Mouse (Mus musculus): Measurements from ENCODE around the gene Rpp21. TPM values are rescaled to one million over a fixed set of nuclear protein-coding genes. Genes with fewer than 3 reads are reported as not detected.
"Not testable (repeated sequence)": the region's sequence is repeated elsewhere in the genome, so short reads cannot be mapped to it uniquely, and the experiment has no call there.

Rpp21 gene
- polyA plus RNA-seq, 1 experiment from 2014 or later: 101 TPM

DNA sequence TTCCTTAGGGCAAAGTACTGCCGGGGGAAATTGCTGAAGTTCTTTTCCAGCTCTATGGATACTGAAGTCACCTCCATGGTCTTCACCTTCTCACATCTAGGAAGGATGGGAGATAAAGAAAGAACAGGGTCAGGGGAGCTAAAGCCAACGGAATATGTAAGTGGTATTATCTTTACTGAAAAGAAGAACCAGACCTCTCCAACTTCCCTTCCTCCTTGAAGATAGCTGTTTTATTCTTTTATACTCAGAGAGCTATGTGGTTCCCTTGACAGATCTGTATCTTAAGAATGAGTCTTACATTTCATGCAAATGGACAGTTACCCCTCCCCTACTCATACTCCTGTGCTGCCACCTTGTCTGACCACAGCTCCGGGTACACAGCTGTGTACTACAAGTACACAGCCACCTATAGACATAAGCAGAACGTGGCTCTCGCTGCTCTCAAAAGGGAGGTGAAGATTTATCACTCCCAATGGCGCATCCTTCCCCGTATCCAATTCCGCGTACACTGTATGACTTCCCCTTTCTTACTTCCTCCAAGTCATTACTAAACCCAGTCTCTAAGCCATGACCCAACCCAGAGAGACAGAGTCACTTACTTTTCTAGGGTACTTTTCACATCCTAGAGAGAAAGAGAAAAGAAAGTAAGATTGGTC, 3.8 kb upstream of the Rpp21 start:
- no peak overlapping the region for H3K4me3 ChIP-seq
- no peak overlapping the region for H3K4me2 ChIP-seq (replicated peaks)
- H3K9ac ChIP-seq (replicated peaks): no peak overlapping the region
- peaks cover 65% of the 10 kb centered on the region for H3K36me3 ChIP-seq
- no peak overlapping the region for H3K27ac ChIP-seq (replicated peaks)
- H3K27me3 ChIP-seq: no peaks in the 10 kb centered on the region
- H3K9me3 ChIP-seq: no peaks in the 10 kb centered on the region
- peaks cover 5% of the 10 kb centered on the region for H3K4me1 ChIP-seq
- 93% methylated on average over 9 of the region's 9 CpGs for WGBS
- ATAC-seq (replicated peaks): no peak

DNA sequence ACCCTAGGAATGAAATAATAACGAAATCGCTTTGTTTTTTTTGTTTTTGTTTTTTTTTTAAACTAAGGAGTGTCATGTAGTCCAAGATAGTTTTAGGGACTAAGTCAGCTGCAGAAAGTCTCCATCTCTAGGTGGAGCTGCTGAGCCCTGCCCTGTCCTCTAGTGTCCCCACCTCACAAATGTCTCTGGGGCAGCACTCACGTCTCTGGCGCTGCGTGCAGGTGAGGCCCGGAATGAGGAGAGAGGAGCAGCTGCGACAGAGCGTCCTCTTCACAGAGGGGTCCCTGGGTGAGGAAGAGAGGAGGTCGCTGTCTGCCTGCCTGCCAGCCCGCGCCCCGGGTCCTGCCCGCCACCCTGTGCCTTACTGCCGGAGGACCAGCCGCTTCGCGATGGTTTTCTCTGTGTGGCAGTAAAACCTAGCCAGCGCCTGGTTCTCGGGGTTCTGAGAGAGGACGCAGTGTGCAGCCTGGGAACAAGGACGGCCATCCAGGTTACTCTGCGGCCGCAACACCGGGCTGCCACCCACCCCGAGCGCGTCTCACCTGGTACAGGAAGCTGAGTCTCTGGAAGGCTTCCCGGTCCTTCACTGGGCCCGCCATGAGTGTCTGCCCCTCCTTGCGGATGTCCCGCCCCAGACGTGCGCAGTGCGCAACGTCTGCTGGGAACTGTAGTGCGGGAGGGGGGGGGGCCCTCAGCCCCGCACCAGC, 475 bp downstream of the Rpp21 start:
- peak overlapping the region; percentile 50 for H3K4me2 ChIP-seq (replicated peaks)
- H3K27ac ChIP-seq (replicated peaks): peak overlapping the region; percentile 85
- no peaks in the 10 kb centered on the region for H3K9me3 ChIP-seq
- under 1% methylated on average over 37 of the region's 37 CpGs for WGBS
- peaks cover 3% of the 10 kb centered on the region; the same call in 1 of the 2 replicates for H3K27me3 ChIP-seq
- peak; percentile 98 for ATAC-seq (replicated peaks)
- H3K4me1 ChIP-seq: peaks cover 8% of the 10 kb centered on the region
- H3K9ac ChIP-seq (replicated peaks): peak overlapping the region; percentile 65
- peak overlapping the region; percentile 55 for H3K4me3 ChIP-seq
- peaks cover 36% of the 10 kb centered on the region for H3K36me3 ChIP-seq

DNA sequence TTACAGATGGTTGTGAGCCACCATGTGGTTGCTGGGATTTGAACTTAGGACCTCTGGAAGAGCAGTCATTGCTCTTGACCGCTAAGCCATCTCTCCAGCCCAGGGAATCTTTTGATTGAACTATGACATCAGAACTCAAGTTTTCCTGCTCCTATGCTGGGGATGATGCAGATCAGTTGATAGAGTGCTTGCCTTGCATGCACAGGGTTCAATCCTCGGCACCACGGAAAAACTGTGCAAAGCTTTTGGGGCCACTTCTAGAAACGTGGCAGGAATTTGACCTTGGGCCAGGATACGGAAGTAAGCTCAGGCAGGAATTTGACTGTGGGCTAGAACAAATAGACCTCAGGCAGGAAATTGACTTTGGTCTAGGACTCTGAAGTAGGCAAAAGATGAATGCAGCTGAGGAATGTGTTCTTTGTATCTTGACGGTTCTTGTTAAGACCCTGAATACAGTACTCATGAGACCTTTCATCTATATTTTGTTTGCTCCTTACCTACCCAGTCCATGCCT, 4.7 kb downstream of the Rpp21 start:
- no peak for ATAC-seq (replicated peaks)

DNA sequence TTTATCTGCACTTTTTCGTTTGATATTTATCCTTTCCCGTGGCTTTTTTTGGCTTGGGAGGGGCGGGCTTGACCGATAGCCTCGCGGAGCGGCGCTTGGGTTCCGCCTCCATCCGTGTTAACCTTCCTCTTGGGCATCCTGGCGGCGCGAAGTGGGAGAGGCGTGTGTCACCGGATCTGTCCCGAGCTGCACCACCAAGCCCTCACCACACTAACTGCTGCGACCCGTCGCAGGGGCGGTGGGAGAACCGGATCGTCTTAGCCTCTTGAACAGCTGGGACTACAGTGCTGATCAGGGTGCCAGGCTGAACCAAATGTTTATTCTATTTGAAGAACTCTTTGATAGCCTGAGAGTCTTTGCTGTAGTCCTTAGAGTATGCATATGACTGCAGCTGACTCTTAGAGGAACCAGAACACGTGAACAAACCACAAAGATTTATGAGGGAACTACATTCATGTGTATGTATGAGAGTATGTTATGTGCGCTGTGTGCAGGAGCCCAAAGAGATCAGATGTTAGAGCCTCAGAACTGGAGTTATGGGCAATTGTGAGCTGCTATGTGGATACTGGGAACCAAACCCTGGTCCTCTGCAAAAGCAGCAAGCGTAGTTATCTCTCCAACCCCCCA, 5.5 kb downstream of the Rpp21 start:
- WGBS: 13% methylated on average over 25 of the region's 25 CpGs
- H3K4me3 ChIP-seq: no peak overlapping the region

More for the DNA sequence above, 4.7 kb downstream of the Rpp21 start:
- H3K9ac ChIP-seq (replicated peaks): no peak overlapping the region
- WGBS: 67% methylated on average over 6 of the region's 6 CpGs
- peaks cover 11% of the 10 kb centered on the region; the same call in 1 of the 2 replicates for H3K36me3 ChIP-seq
- H3K27ac ChIP-seq (replicated peaks): no peak overlapping the region
- H3K9me3 ChIP-seq: no peaks in the 10 kb centered on the region
- H3K4me1 ChIP-seq: peaks cover 8% of the 10 kb centered on the region
- peaks cover 15% of the 10 kb centered on the region; the same call in 1 of the 2 replicates for H3K27me3 ChIP-seq
- no peak overlapping the region for H3K4me2 ChIP-seq (replicated peaks)
- no peak overlapping the region for H3K4me3 ChIP-seq

DNA sequence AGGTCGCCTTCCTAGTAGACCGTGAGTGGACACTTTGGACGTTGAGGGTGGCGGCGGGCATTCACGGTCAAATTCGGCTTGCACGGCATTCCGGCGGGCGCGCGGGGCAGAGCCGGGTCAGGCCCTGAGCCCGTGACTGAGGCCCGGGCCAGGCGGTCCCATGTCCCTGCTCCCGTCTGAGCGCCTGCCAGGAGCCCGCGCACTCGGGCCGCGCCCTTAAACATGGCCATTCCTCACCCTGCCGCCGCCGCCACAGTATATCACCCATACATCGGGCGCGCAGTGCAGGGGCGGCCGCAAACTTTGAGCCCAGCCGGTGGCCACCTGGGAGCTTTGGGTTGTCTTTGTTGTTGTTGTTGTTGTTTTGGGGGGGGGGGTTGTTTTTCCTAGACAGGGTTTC, 9.0 kb downstream of the Rpp21 start:
- ATAC-seq (replicated peaks): no peak
- Histone ChIP-seq H3K4me2 (replicated peaks) (no peak overlapping the region), H3K36me3 (no peaks in the 10 kb centered on the region), H3K4me1 (no peaks in the 10 kb centered on the region), H3K27ac (replicated peaks) (no peak overlapping the region), H3K9me3 (no peaks in the 10 kb centered on the region), H3K9ac (replicated peaks) (no peak overlapping the region), H3K27me3 (peaks cover 15% of the 10 kb centered on the region; the same call in 1 of the 2 replicates), H3K4me3 (no peak overlapping the region)
- WGBS: 46% methylated on average over 33 of the region's 33 CpGs

More for the DNA sequence above, 5.5 kb downstream of the Rpp21 start:
- Histone ChIP-seq H3K9ac (replicated peaks) (no peak overlapping the region), H3K27ac (replicated peaks) (no peak overlapping the region), H3K4me2 (replicated peaks) (peak overlapping the region; percentile 2; the same call in 1 of the 2 replicates), H3K36me3 (peaks cover 11% of the 10 kb centered on the region; the same call in 1 of the 2 replicates), H3K27me3 (peaks cover 15% of the 10 kb centered on the region; the same call in 1 of the 2 replicates), H3K4me1 (peaks cover 8% of the 10 kb centered on the region), H3K9me3 (no peaks in the 10 kb centered on the region)
- no peak for ATAC-seq (replicated peaks)

DNA sequence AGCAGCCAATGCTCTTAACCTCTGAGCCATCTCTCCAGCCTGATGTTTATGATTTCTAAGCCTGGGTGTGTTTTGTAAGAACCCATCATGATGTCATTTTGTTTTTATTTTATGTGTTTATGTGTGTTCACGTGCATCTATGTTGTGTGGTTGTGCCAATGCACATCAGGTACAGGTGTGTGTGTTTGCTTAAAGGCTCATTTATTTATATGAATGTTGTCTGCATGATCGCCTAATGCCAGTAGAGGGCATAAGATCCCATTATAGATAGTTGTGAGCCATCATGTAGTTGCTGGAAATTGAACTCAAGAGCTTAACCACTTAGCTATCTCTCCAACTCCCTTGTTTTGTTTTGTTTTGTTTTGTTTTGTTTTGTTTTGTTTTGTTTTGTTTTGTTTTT, 12.1 kb downstream of the Rpp21 start:
- Histone ChIP-seq H3K4me3 (no peak overlapping the region), H3K27me3 (peaks cover 11% of the 10 kb centered on the region; the same call in 1 of the 2 replicates), H3K4me1 (no peaks in the 10 kb centered on the region), H3K36me3 (no peaks in the 10 kb centered on the region), H3K9ac (replicated peaks) (no peak overlapping the region), H3K27ac (replicated peaks) (no peak overlapping the region), H3K4me2 (replicated peaks) (no peak overlapping the region), H3K9me3 (no peaks in the 10 kb centered on the region)
- ATAC-seq (replicated peaks): no peak
- WGBS: 90% methylated on average over 2 of the region's 2 CpGs

DNA sequence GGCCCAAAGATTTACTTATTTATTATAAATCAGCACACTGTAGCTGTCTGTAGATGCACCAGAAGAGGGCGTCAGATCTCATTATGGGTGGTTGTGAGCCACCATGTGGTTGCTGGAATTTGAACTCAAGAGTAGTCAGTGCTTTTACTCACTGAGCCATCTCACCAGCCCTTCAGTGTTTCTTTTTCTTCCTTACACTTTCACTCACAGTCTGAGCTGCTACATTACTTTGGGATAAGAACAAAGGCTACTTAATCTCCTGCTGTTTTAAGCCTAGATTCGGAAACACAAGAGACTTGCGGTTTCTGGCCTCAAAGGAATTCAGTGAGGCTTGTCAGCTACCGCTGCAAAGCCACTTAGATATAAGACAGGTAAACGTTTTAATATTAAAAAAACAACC, 13.8 kb downstream of the Rpp21 start:
- H3K9me3 ChIP-seq: no peaks in the 10 kb centered on the region
- H3K4me3 ChIP-seq: no peak overlapping the region
- H3K27ac ChIP-seq (replicated peaks): no peak overlapping the region
- ATAC-seq (replicated peaks): no peak
- H3K4me2 ChIP-seq (replicated peaks): no peak overlapping the region
- H3K27me3 ChIP-seq: peaks cover 5% of the 10 kb centered on the region; the same call in 1 of the 2 replicates
- no peak overlapping the region for H3K9ac ChIP-seq (replicated peaks)
- 11% methylated on average over 5 of the region's 5 CpGs for WGBS
- no peaks in the 10 kb centered on the region for H3K36me3 ChIP-seq
- H3K4me1 ChIP-seq: no peaks in the 10 kb centered on the region

DNA sequence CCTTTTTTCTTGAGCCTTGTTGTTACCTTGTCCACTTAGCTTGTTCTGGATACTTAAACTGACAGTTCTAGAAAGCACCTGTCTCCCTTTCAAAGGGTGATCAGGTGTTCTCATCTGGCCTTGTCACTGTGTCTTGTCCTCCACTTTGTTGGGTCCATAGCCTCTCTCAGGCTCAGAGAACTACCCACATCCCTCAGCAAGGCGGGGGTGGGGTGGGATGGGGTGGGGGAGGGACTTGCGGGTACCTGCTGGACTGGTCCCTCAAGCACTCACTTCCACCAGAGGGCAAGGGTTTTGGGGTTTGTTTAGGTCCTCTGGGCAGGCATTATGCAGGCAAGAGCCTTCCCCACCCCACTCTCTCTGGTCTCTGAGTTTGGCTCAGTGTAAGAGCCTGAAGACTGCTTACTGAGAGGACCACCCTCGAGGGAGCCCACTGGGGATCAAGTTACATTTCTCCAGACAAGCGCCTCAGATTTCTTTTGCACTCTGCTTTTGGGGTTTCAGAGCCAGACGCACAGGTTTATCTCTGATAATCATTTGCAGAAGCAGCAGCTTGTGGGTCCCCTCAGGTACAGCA, 17.1 kb downstream of the Rpp21 start:
- Histone ChIP-seq H3K9me3 (no peaks in the 10 kb centered on the region), H3K27ac (replicated peaks) (no peak overlapping the region), H3K36me3 (no peaks in the 10 kb centered on the region), H3K9ac (replicated peaks) (no peak overlapping the region), H3K4me1 (peaks cover 7% of the 10 kb centered on the region), H3K4me3 (no peak overlapping the region), H3K4me2 (replicated peaks) (no peak overlapping the region), H3K27me3 (peaks cover 13% of the 10 kb centered on the region; the same call in 1 of the 2 replicates)
- no peak for ATAC-seq (replicated peaks)
- WGBS: 13% methylated on average over 5 of the region's 5 CpGs

DNA sequence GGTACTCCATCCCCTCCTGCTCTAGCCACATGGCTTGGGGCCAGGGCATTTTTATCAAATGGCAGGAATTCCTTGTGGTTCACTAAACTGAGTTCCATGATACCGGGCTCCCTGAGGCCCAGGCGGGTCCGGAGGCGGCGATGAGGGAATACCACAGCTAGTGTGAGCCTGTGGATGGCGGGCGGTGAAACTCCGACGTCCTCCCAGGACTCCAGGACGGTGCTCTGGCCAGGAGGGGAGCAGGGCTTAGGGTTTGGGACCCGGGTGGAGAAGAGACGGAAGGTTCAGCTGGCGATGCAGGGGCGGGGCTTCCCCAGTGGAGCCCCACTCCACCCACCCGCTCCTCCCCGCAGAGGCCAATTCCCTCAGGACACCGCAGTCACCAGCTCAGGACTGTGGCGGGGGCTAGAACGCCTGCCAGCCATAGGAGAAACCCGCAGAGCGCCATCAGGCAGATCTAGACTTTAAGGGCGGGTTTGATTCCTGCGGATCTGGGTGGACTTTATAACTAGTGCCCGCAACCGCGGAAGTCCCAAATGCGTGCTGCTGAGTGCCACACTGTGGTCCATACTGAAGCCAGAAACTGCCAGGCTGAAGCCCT, 20.4 kb downstream of the Rpp21 start:
- 2% methylated on average over 27 of the region's 27 CpGs for WGBS
- 0 out of 2 replicates have a peak, but pooled peaks have one; percentile 16 for ATAC-seq (replicated peaks)
- Histone ChIP-seq H3K9me3 (no peaks in the 10 kb centered on the region), H3K4me2 (replicated peaks) (peak overlapping the region; percentile 60), H3K27me3 (peaks cover 19% of the 10 kb centered on the region; the same call in 1 of the 2 replicates), H3K9ac (replicated peaks) (peak overlapping the region; percentile 42), H3K36me3 (no peaks in the 10 kb centered on the region), H3K27ac (replicated peaks) (no peak overlapping the region), H3K4me1 (peaks cover 7% of the 10 kb centered on the region), H3K4me3 (peak overlapping the region; percentile 32)

DNA sequence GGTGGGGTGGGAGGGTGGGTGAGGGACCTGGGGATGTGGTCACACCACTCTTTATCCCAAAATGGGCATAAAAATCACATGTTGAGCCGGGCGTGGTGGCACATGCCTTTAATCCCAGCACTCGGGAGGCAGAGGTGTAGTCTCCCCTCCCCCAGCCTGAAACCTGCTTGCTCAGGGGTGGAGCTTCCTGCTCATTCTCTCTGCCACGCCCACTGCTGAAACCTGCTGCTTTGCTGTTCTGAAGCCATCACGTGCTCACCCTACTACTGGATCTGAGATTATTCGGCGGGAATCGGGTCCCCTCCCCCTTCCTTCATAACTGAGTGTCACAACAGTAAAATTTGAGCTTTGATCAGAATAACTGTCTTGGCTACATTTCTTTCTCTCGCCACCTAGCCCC, 22.6 kb downstream of the Rpp21 start:
- not testable (repeated sequence) for H3K9me3 ChIP-seq; H3K36me3 ChIP-seq; ATAC-seq (replicated peaks); H3K9ac ChIP-seq (replicated peaks); H3K4me1 ChIP-seq; H3K4me3 ChIP-seq; H3K4me2 ChIP-seq (replicated peaks); H3K27ac ChIP-seq (replicated peaks)
- 29% methylated on average over 8 of the region's 9 CpGs for WGBS
- peaks cover 21% of the 10 kb centered on the region for H3K27me3 ChIP-seq

DNA sequence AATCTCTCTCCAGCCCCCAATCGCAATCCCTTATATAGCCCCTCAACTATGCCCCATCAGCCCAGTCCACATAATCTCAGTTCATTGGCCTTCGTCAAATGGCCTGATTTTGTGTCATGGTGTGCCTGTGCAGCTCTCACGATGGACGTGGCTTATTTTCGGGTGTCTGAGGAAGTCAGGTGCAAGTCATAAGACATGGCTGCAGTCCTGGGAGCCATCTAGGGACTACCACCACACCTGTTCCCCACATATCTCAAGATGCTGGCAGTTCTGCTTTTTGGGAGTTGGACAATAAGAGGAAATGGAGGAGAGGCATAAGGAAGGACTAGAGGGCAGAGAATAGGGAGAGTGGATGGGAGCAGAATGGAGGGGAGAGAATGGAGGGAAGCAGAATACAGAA, 24.3 kb downstream of the Rpp21 start:
- Histone ChIP-seq H3K9me3 (no peaks in the 10 kb centered on the region), H3K4me3 (no peak overlapping the region), H3K36me3 (no peaks in the 10 kb centered on the region), H3K27me3 (peaks cover 36% of the 10 kb centered on the region), H3K27ac (replicated peaks) (no peak overlapping the region), H3K9ac (replicated peaks) (no peak overlapping the region), H3K4me2 (replicated peaks) (no peak overlapping the region), H3K4me1 (peaks cover 7% of the 10 kb centered on the region)
- 79% methylated on average over 5 of the region's 5 CpGs for WGBS
- ATAC-seq (replicated peaks): no peak

All from forebrain, embryonic 15.5 days (tissue).